Mouse (Mus musculus) spleen, postnatal 4 days (tissue): ENCODE data around the gene Fam131c.

Source experiments
- DNase-seq, 2 experiments: peaks; one replicate each; pipeline ENCODE4 v3.0.0; 2022; ENCODE audit warnings: low spot score in 2 of 2

Fam131c gene

DNA sequence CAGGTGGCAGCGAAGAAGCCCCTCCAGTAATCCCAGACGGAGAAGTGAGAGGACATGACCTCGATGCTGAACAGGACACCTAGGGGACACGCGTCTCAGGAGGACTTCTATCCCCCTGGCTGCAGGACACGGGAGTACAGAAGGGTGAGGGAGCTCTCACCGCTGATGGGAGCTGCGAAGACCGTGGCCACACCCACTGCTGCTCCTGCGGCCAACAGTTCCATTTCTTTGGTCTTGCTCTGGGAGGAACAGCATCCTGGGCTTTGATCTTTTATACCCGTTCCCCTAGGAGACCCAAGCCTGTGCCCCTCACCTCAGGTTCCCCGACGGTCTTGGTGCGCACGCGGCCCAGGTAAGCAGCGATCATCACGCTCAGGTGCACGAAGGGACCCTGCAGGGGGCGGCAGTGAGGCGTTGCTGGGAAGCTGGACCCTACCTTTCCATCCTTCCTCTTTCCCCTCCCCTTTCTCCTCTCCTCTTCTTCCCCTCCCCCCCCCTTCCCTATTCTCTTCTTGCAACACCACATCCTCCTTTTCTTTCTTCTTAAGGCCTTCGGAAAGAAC, 43.5 kb downstream of the Fam131c start:
- DNase-seq = no peak

DNA sequence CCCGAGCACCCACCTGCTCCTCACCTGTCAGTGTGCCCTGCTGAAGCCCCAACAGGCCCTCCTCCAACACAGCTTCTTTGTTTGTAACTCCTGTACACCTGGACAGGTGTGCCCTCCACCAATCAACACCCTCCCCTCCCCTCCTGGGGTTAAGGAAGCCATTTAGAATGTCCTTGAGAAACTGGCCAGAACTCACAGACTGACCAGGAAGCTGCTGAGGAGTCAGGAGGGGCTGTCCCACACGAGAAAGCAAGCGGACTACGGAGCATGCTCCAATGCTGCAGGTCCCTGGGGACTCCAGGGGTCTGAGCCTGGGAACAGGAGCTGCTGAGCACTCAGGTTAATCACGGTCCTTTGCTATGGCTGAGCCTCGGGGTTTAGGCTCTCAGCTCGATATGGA, 47.9 kb downstream of the Fam131c start, which contains the start of gene Clcnkb:
Gene Clcnkb (minus strand): TSS at position 91 of the 400 bp plus-strand sequence.
- peak in 1 of 2 experiments; percentile 54 for DNase-seq

DNA sequence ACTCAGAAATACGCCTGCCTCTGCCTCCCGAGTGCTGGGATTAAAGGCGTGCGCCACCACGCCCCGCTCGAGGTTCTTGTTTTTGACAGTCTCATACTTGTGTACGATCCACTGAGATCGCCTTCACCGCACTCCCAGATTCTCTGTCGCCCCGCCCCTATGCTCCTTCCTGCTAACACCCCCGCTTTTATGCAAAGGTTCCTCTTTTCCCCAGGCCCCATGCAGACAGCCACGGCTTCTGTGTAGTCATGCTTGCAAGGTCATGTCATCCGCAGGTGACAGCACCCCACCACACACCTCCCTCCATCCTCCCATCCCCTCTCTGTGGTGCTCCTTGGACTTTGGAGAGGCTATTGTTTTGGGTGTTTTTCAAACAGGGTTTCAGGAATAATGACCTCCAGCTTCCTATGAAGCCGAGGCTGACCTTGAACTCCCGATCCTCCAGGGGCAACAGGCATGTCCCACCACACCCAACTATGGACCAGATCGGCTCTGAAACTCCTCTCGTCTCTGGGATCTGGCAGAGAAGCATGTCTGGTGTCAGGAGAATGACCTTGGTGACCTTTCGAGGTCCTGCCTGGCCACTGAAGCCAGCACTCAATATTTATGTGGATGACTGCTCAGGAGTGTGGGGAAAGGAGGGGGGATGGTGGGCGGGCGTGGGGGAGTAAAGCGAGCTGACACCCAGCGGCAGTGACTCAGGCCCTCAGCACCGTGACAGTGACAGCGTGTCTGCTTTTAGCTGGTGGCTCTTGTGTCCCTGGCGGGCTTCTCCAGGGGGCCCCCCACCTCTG, 51.6 kb downstream of the Fam131c start:
- peak; percentile 48 to 62 for DNase-seq

DNA sequence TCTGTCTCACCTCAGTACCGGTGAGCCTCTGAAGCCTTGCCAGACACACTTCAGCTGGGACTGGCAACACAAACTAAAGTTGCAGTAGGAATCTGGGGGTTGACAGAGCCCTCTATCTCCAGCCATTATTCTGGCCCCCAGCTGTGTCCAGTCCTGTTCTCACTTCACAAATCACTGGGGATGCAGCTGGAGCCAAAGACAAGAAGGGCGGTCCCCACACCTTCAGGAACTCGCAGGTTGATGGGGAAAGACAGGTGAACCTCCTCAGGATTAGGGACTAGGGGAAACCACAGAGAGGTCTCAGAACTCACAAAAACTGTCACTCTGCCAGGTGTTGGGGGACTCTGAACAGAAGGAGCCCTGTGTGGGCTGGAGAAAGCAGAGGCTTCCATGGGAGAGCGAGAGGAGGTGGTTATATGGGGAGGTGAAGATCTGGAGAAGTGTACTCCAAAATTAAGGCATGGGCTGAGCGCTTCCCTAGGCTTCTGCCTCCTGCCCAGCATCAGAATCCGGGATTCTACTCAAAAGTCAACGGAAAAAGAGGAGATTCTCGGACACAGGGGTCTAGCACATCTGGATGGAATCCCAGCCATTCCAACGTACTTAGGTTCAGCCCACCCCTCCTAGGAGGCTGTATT, 52.3 kb downstream of the Fam131c start, which contains the start of gene Hspb7:
Gene Hspb7 (plus strand): TSS at position 588 of the 638 bp plus-strand sequence.
- peak in 1 of 2 experiments; percentile 60 for DNase-seq

DNA sequence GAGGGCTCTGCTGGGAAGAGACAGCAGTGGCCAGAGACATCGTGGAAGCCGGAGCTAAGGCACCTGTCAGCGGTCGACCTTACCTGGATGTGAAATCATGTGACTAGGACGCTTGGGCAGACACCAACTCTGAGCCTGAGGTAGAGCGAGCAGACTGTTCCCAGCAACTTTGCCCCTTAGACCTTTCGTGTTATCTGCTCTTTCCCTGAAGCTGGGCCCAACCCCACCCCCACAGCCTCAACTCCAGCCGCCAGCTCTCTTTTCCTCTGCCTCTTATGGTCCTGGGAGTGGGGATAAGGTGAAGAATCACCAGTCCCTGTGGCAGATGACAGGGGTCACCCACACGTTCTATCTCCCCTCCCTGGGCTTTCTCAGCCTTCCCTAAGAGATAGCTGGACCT, 52.9 kb downstream of the Fam131c start:
- peak in 1 of 2 experiments; percentile 57 for DNase-seq

DNA sequence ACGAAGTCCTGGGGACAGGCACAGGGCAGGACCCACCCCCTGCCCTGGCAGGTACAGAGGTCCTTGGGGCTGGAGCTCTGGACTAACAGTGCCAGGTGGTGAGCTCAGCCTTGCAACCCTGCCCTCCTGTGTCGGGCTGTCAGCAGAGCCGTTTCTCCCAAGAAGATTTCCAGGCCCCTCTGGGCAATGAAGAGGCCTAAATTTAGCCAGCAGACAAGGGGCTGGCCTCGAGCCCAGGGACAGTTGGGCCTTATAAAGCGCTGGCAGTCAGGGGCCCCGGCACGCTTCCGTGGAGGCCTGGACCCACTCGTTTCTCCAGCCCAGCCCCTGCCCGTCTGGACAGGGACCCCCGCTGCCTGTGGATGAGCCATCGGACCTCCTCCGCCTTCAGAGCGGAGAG, 53.4 kb downstream of the Fam131c start:
- no peak for DNase-seq

DNA sequence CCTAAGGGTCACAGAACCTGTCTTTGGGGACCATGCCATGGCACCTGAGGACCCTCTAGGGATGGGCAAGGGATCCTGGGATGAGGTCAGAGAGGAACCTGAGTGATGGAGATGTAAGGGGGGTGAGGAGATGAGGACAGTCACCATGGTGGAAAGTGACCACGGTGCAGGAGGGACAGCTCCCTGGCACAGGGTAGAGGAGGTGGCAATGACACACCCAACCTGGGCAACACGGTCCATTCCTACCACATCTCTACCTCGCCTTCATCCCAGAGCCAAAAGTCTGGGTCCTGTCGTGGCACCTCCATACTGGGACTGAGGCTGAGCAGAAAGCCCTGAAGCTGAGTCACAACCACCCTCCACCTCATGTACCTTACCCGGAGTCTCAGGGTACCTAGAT, 54.8 kb downstream of the Fam131c start:
- peak in 1 of 2 experiments; percentile 55 for DNase-seq

DNA sequence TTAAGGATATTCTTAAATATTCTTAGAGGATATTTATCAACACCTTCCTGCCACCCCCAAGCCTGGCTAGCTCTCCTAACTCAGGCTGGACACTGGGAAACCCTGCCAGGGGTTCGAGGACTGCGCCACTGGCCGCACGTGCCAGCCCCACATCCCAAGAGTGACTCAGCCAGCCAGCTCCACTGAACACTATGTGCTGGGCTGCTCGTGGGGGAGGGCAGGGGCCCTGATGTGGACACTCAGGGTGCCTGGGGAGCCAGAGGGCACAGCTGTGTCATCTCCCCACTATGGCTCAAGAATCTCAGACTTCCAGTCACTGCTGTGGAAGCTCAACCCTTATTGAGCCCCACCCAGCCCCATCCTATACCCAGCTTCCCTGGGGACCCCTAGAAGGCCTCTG, 55.3 kb downstream of the Fam131c start:
- peak in 1 of 2 experiments; percentile 65 for DNase-seq

DNA sequence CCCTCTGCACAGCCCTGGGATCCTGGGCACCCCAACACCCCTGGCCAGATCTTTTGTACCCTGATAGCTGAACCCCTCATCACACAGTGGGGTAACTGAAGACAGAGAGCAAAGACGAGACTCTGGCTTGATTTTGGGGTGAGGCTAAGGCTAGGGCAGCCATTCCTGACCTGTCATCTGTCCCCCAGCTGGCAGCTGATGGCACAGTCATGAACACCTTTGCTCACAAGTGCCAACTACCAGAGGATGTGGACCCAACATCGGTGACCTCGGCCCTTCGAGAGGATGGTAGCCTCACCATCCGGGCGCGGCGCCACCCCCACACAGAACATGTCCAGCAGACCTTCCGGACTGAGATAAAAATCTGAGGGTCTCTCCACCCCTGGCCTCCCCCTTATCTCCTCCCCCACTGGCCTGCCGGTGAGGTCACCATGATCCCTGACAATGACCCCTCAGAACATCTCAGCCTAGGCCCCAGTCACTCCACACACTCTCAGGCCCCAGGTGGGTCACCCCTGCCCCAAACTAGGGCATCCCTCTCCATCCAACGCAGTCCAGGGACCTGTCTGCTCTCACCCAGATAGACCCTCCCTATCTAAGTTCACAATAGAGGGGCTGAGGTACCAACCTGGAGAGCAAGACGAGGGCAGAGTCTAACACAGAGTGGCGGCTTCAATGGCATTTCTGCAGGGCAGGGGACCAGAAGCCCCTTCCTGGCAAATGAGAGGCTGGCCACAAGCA, 55.8 kb downstream of the Fam131c start:
- DNase-seq = no peak

DNA sequence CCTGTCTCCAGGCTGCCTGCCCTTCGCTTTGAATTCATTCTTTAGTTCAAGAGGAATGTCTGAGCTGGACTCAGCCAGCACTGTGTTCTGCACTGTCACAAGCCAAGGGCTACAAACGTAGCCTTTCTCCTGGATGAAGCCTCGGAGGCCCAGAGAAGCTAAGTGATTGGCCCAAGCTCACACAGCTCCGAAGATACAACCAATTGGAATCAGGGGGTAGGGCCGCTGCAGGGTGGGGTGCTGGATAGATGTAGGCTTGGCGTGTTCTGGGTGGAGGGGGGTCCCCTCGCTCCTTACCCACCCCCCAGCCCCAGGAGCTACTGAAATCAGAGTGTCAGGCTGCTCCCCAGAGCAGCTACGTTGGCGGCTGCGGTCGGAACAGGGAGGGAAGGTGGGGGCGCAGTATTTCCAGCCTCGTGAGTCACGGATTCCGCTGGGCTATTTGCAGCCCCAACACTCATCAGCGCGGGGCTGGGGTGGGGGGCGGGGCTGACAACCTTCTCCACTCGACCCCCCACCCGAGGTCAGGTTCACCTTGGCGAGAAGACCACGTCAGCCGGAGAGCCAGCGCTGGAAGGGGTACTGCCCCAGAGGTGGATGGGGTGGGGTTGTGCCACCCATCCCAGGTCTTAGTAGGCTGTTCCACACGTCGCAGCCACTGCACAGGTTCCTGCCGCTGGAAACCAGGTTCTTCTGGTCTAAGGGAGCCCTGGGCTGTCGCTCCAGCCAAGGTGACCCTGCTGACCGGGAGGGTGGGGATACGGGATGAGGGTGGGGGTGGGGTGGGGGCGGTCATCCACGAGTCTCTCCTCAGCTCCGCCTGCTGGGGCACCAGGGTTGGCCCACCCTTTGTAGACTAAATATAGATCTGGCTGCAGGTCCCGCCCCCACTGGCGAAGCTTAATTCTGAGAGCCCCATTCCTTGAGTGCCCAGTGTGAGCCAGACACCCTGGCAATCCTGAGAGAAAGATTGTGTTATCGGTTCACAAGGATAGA, 57.8 kb downstream of the Fam131c start:
- DNase-seq = peak in 1 of 2 experiments; percentile 57

DNA sequence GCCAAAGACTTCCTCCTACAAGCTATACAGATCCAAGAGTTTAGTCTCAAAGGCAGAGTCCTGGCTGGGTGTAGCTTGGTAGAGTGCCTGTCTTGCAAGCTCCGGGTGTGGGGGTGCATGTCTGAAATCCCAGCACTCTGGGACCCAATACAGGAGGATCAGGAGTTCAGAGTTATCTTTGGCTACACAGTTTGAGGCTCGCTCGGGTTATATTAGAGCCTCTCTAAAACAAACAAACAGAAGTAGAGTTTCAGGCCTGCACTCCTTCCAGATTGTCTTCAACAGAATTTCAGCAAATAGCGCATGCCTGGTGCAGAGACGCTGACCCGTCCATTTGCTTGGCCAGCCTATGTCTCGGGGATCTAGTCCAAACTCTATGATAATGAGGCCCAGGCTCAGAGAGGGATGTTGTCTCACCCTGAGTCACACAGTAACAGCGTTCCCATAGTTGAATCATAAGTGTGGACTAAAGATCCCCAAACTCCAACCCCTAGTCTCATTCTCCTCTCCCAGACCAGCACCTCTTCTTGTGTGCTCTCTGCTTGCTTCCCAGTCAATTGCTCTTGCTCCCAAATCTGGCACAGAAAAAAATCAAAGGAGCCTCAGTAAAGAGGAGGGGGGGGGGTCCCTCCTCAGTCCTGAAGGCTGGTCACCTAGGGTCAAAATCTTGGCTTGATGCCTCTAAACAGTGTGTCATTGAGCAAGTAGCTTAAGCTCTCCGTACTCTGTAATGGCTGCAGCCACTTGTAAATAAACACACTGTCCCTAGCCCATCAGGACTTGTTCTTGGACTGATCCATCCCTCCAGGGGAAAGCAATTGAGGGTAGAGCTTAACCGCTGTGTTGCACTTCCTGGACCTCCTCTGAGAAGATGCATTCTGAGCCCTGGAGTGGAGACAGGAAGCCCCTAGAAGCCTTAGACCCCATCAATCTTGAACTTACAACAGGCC, 59.1 kb downstream of the Fam131c start:
- DNase-seq = peak in 1 of 2 experiments; percentile 53

DNA sequence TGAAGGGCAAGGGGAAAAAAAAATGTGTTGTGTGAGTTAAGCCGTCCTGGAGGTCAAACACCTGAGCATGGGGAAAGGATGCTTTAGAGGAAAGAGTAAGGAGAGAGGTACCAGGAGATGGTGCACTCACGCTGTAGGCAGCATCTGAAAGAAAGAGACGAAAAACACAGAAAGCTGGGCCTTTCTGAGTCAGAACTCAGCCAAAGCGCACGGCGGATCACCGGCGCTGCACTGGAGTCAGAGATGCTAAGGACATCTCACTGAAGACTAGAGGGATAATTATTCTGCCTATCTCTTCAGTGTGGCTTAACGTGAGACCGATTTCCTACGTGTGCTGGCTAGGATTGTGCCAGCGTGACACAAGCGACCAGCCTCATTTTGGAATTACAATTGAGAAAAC, 59.9 kb downstream of the Fam131c start:
- peak in 1 of 2 experiments; percentile 54 for DNase-seq

DNA sequence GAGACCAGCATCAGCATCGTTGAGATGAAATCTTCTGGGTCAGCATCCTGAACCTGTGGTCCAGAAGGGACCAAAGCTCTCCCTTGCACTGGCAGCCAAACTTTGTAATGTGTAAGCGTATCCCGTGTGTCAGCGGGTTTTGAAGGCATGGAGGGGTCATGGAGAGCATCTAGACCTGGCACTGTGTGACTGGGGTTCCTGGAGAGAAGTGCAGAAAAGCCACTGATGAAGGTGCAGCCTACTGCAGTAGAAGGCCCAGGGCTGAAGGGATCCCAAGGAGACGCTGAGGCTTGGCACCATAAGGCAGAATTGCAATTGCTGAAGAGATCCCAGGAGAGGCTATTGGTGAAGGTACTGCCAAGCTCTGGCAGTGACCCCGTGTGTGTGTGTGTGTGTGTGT, 61.4 kb downstream of the Fam131c start:
- DNase-seq = peak in 1 of 2 experiments; percentile 51

DNA sequence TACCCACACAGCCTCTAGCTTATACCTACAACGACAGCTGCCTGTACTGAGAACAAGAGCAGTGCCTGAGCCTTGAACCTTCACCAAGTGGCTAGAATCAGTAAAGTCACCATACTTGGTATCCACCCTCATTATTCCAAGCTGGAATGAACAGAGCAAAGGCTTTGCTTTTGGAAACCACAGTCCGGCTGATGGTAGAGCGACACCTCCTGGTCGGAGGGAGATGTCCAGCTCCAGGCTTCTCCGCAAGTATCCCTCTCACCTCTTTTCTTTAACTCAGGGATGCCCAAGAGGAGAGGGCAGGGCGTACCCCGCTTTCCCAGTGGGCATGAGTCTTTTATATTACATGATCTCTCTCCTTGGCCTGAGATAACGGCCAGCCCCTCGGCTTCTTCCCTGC, 61.8 kb downstream of the Fam131c start:
- DNase-seq = peak in 1 of 2 experiments; percentile 62

DNA sequence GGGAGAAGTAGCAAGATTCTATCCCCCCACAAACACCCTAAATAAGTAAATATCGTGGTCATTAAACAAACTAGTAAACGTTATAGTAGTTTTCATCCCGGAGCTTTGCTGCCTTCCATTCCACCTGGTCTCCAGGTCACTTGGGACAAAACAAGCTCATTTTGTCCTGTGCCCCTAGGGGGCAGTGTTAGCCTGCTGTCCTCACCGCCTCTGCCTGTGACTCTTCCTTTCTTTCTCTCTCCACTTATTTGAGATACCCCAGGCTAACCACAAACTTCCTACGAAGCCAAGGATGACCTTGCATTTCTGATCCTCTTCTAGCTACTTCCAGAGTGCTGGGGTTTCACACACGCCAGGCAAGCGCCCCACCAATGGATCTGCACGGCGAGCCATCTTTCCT, 63.0 kb downstream of the Fam131c start:
- peak; percentile 63 to 82 for DNase-seq

DNA sequence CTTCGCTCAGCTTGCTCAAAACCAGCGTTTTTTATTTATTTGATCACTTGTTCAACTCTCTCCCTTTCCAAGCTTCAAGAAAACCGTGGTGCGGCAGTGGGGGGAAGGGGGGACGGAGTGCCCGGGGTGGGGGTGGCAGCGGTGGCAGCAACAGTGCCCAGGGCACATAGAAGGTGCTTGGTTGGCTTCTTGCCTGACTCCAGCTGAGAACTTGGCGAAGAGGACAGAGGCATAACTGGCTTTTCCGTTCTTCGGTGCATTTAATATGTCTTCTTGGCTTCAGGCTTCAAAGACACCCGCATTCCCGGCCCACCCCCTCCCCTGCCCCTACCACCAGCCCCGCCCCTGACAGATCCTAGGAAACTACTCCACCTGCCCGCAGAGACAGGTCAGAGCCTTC, 64.6 kb downstream of the Fam131c start:
- DNase-seq = no peak

DNA sequence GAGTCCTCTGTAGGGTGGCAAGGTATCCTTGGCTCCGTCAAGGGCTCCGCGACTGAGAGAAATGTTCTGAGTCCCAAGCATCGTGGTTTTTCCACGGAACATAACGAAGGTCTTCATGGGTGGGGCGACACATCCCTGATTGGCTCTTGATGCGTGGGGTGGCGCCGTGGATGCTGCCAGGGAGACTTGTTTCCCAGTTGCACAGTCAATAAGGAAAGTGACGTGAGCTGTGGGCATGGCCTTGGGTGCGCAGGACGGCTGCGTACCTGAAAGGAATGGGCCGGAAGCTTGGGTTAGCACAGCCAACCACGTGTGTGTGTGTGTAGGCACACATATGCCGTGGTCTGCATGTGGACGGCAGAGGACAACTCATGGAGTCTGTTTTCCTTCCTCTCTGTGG, 65.2 kb downstream of the Fam131c start:
- peak in 1 of 2 experiments; percentile 54 for DNase-seq
